Mouse (Mus musculus) right cerebral cortex, adult 2 months (tissue): ENCODE results near the gene C130050O18Rik.

ENCODE experiments used
- DNase-seq, 2 experiments: peaks; one replicate each; pipeline ENCODE4 v3.0.0; 2021 to 2022; ENCODE audit warnings: low spot score in 2 of 2

The C130050O18Rik gene

DNA sequence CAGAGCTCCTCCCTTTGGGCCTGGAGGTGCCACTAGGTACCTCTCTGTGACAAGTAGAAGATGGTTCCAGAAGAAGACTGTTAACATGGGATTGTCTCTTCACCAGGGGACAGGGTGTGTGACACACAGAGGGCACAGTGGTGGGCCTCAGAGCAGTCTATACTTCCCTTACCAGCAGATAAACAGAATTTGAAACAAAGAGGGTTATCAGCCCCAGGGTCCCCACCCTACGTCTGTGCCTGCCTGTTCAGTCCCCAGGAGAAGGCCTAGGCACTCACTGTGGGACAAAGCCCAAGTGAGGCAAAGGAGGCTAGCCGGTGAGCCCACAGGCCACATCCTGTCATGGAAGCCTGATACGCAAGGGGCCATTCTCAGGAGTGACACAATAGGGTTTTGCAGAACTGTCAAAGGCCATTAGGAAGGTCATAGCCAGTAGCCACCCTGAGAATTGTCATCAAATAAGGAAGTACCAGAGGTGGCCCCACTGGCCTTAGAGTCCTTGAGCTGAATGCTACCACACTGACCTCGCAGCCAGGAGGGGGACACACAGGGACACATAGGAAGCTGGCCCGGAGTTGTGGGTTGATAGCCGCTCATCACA, at the start of gene C130050O18Rik:
Gene C130050O18Rik, plus strand, starts transcription at position 480 of the 601 bp plus-strand sequence.
- DNase-seq, result no peak

DNA sequence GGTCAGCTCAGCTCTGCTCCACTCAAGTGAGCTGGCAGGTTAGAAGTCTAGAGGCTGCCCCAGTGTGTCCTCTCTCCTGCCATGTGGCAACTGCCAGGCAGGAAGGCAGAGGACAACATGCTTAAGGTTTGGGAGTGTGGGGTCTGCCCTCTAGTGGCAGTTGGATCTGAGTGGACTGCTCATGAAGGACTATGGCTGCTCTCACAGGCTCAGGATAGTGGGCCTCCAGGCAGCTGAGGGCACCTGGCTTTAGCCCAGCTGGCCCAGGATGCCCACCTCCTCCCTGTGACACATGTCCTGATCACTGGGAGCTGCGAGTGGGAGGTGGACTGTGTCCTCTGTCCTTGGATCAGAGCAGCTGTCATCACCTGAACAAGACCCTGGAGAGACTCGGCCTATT, 46.4 kb upstream of the C130050O18Rik start:
- DNase-seq, result peak; percentile 40 to 46

- no peak for DNase-seq
Observed at GRCm38 (mm10) chr5:139359244-139359643, 45.8 kb upstream of the C130050O18Rik start.

- no peak for DNase-seq
Observed at GRCm38 (mm10) chr5:139363858-139364257, 41.2 kb upstream of the C130050O18Rik start.

GRCm38 (mm10) chr5:139364260-139364910, 40.7 kb upstream of the C130050O18Rik start:
- peak; percentile 95 for DNase-seq

DNA sequence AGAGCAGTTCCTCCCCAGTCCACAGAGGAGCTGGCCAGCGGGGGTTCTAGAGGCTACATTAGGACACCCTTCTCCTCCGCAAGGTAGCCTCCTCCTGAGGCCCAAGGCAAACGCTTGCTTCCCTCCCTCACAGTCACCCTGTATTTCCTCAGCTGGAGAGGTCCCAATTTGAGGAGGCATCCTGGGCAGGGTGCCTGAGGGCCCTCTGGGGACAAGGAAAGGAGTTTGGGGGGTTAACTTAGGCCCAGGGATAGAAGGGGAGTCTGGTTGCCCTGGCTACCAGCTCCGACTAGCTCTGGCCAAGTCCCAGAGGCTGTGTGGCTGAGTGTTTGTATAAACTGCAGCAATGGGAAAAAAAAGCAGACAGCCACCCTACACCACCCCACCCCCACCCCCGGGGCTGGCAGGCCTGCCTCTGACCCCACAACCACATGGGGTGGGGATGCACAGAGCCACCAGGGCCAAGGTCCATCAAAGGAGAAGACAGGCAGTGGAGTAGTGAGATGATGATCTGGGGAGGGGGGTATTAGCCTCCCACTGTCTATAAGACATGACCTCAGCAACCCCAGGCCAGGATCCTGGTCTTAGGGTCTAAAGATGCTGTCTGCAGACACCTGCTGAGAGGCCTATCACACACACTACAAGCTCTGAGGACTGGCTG, 40.0 kb upstream of the C130050O18Rik start:
- DNase-seq, result no peak

- no peak for DNase-seq
Observed at GRCm38 (mm10) chr5:139365827-139366226, 39.3 kb upstream of the C130050O18Rik start.

- no peak for DNase-seq
Observed at GRCm38 (mm10) chr5:139366484-139366883, 38.6 kb upstream of the C130050O18Rik start.

DNA sequence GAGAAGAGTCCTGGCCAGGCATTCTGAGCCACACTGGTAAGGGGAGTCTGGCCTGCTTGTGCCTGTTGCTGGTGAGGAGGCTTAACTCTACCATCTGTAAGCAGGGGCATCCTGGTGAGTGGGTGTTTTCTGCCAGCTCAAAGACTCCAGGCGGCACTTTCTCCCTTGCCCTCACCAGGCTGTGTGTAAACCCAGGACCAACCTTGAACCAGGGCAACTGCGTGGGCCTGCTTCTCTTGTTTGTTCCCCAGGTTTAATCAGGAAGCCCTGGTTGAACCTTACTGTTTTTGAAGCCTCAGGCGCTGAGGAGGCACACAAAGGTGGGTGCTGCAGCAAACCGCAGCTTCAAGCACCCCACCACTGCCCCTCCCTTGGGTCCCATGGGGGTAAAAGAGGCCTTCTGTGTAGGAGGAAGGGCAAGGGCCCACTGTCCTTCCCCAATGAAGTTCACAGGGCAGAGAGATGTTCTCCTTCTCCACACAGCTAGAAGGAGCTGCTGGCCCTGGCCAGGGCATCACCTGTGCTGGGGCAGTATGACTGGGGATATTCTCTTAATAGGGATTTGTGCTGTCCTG, 37.1 kb upstream of the C130050O18Rik start:
- DNase-seq, result no peak

GRCm38 (mm10) chr5:139368638-139369320, 36.3 kb upstream of the C130050O18Rik start:
- no peak for DNase-seq

GRCm38 (mm10) chr5:139370336-139370735, 34.7 kb upstream of the C130050O18Rik start:
- DNase-seq, result no peak

DNA sequence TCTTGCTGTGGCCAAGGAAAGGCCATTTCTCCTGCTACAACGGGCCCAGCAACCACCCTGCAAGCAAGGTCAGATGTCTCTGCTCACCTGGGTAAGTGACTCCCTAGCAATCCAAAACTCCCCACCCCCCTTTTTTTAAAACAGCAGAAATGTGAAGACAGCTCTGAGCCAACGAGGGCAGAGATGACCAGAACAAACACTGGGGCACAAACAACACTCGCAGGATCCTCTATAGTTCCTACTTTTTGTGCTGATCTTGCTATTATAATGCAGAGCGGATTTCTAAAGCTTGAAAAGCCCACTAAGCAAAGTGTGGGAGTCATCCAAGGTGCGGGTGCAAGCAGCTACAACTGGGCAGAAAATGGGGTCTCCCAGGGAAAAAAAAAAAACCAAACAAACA, 34.0 kb upstream of the C130050O18Rik start:
- no peak for DNase-seq

GRCm38 (mm10) chr5:139371631-139372401, 33.3 kb upstream of the C130050O18Rik start:
- DNase-seq, result peak; percentile 83 to 87

DNA sequence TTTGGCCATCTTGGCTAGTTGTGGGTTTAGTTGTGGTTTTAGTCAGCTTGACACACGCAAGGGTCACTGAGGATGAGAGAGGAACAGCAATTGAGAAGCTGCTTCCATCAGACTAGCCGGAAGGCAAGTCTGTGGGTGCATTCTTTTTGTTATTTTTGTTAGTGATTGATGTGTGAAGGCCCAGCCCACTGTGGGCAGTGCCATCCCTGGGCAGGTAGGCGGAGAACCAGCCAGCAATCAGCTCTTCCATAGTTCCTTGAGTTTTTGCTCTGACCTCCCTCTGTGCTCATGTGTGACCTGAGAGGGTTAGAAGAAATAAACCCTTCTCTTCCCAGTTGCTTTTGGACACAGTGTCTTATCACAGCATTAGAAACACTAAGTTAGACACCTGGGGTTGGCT, 32.0 kb upstream of the C130050O18Rik start:
- no peak for DNase-seq

DNA sequence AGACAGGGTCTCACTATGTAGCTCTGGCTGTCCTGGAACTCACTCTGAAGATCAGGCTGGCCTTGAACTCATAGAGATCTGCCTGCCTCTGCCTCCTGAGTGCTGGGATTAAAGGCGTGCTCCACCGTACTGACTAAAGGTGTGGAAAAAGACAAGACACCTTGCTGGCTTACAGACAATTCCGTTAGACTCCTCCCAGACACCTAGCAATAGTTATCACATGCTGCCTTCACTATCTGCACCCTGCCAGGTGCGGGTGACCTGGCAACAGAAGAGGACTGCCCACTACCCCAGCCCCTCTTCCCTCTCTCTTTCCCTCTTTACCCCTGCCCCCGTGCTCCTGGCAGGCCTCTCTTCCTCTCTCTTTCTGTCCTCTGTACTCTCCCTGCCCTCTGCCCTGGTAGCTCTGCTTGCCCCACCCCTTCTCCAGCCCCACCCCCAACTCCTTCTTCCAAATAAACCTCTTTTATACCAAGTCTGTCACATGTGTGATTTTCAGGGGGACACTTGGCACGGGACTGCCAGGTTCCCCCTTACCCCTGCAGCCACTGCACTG, 31.1 kb upstream of the C130050O18Rik start:
- no peak for DNase-seq

GRCm38 (mm10) chr5:139374841-139375240, 30.2 kb upstream of the C130050O18Rik start:
- DNase-seq, result no peak

- DNase-seq, result no peak
Observed at GRCm38 (mm10) chr5:139377468-139378270, 27.4 kb upstream of the C130050O18Rik start, which contains the start of gene Gpr146. Gene Gpr146 (plus strand): TSS chr5:139377697.

DNA sequence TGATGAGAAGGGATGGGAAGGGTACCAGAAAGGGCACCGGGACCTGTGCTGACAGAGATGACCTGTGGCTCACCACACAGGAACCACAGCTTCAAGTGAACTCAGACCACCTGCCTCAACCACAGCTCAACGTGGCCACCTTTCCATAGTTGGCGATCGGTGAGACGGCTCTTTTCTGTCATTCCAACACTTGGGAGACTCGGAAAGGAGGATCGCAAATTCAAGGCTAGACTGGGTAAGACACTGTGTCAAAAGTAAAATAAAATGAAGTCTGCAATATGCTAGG, 26.9 kb upstream of the C130050O18Rik start:
- DNase-seq, result no peak

DNA sequence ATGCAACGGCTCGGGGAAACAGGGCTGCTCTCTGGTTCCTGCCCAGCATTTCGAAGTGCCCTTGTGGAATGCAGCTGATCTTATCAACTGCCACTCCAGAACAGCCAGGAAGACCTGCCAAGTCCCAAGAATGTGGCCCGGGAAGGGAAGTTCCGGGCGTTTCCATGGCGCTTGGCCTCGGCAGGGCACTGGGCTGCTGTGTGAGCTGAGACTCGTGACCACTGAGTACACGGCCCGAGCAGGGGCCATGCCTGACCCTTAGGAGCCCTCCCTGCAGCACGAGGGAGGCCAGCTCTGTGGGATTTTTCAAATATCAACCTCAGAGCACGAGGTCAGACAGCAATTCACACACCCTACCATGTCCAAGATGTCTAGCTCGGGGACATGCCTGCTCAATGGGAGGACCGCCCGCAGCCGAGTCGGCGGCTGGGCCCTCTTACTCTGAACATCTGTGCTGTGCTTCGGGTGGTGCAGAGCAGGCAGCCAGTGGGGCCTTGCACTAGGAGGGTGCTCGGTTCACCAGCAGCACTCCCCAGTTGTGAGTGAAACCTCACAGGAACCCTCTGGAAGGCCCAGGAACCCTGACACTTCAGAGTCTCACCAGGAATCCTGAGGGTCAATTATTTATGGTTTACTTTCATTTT, 26.0 kb upstream of the C130050O18Rik start:
- no peak for DNase-seq
